Mouse (Mus musculus): Measurements from ENCODE around the gene Mfsd13b. TPM values are rescaled to one million over a fixed set of nuclear protein-coding genes. Genes with fewer than 3 reads are reported as not detected.

Gene Mfsd13b
- total and polyA plus RNA-seq, 3 experiments: not detected

DNA sequence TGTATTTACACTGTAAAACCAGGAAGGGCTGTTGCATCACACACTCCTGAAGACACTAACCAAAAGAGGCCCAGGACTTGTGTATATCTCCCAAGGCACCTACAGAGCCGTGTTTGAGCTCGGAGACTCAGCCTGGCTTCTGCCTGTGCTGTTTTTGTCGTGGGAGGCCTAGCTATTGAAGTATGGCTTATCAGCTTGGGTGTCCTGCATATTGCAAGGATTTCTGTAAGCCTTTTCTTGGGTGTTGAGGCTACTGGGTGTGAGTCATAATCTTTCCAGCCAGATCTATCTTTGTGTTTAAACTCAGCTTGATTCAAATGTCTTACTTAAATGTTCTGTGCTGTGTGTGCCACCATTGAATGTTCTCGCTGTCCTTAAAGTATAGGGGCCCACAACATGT, 45.8 kb upstream of the Mfsd13b start:
- no peaks in the 10 kb centered on the region for H3K79me2 ChIP-seq (replicated peaks; ENCODE audit: control insufficient read depth, extremely low read depth, insufficient read depth, poor library complexity, severe bottlenecking)

DNA sequence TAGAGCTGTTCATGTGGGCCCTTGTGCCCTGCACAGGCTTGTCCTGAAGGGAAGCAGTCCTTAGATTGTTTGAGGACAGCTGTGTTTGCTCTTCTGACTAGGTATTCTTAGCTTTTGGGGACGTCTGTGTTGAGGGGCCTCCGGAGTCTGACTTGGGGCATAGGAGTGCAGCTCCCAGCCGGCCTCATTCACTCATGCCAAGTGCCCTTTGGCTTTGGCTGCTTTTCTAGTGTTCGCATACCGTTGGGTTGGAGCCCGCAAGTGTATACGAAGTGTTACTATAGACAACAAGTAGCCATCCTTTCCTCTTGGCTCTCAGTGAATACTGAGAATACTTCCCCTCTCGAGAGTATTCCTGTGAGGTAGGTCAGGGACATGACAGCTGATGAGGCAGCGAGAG, 44.1 kb upstream of the Mfsd13b start:
- in situ Hi-C loops (cut with MboI; ENCODE audit: low pct_ligation_motif_present, low pct_unique_long_range_greater_than_20kb, low sequenced_read_pairs) (loop anchor here (10.0 kb wide), 1 partner anchor 177 kb away; no protein-coding TSS in a partner anchor), dilution Hi-C loops (cut with MboI; ENCODE audit: extremely low pct_ligation_motif_present, extremely low pct_unique_long_range_greater_than_20kb, low sequenced_read_pairs) (no loop called here)
- Histone ChIP-seq H3K9me3 (replicated peaks; ENCODE audit: low read length) (no peaks in the 10 kb centered on the region), H3K27me3 (replicated peaks) (no peaks in the 10 kb centered on the region), H3K27ac (ENCODE audit: insufficient read depth, low read depth) (no peak overlapping the region), H3K9ac (ENCODE audit: insufficient read depth, low read depth) (no peak overlapping the region), H3K4me3 (replicated peaks in 1 of 3; ENCODE audit: low read depth in 2 of 3, low read length in 2 of 3, poor library complexity in 1 of 3) (no peak overlapping the region), H3K79me2 (replicated peaks; ENCODE audit: control insufficient read depth, extremely low read depth, insufficient read depth, poor library complexity, severe bottlenecking) (no peaks in the 10 kb centered on the region), H3K36me3 (replicated peaks in 1 of 2; ENCODE audit: control insufficient read depth in 1 of 2, insufficient read depth in 1 of 2, low read length in 1 of 2) (peaks cover 79 to 100% of the 10 kb centered on the region in 2 experiments), H3K4me1 (ENCODE audit: control insufficient read depth in 1 of 2, insufficient read depth in 2 of 2) (no peaks in the 10 kb centered on the region), H3K4me2 (ENCODE audit: insufficient read depth, low read depth, poor library complexity, severe bottlenecking) (no peak overlapping the region)
- no peak for DNase-seq (ENCODE audit: extremely low read depth)
- TF ChIP-seq MAZ (IDR thresholded peaks at IDR 0.05; ENCODE audit: low read depth, low read length) (no peak), MXI1 (IDR thresholded peaks at IDR 0.05; ENCODE audit: low read depth, low read length) (no peak), MAX (IDR thresholded peaks at IDR 0.05; ENCODE audit: low read length) (no peak), RAD21 (IDR thresholded peaks at IDR 0.05; ENCODE audit: low read depth, low read length) (no peak), POLR2AphosphoS2 (IDR thresholded peaks at IDR 0.05; ENCODE audit: low read depth, low read length) (no peak), SMC3 (IDR thresholded peaks at IDR 0.05; ENCODE audit: low read depth, low read length) (no peak), CHD2 (IDR thresholded peaks at IDR 0.05; ENCODE audit: low read length) (no peak), SIN3A (IDR thresholded peaks at IDR 0.05; ENCODE audit: low read length) (no peak), USF2 (conservative IDR thresholded peaks at IDR 0.05; ENCODE audit: low read depth, low read length) (no peak)

More for the DNA sequence above, 45.8 kb upstream of the Mfsd13b start:
- TF ChIP-seq KAT2A (IDR thresholded peaks at IDR 0.05; ENCODE audit: insufficient replicate concordance, low read length) (no peak), IRF4 (IDR thresholded peaks at IDR 0.05; ENCODE audit: low read depth, low read length) (no peak), CHD2 (IDR thresholded peaks at IDR 0.05; ENCODE audit: low read length) (no peak), UBTF (IDR thresholded peaks at IDR 0.05; ENCODE audit: low read depth, low read length) (no peak), POLR2AphosphoS2 (IDR thresholded peaks at IDR 0.05; ENCODE audit: low read depth, low read length) (no peak), ELF1 (IDR thresholded peaks at IDR 0.05; ENCODE audit: low read depth, low read length) (no peak), CHD1 (IDR thresholded peaks at IDR 0.05; ENCODE audit: low read depth, low read length) (no peak), GABPA (IDR thresholded peaks at IDR 0.05; ENCODE audit: insufficient replicate concordance, low read depth, low read length) (no peak), MAX (IDR thresholded peaks at IDR 0.05; ENCODE audit: low read length) (no peak), ZNF384 (IDR thresholded peaks at IDR 0.05; ENCODE audit: low read depth, low read length) (no peak), ZC3H11A (IDR thresholded peaks at IDR 0.05; ENCODE audit: low read depth, low read length) (no peak), E2F4 (IDR thresholded peaks at IDR 0.05; ENCODE audit: insufficient replicate concordance, low read depth, low read length) (no peak), RCOR1 (conservative IDR thresholded peaks at IDR 0.05; ENCODE audit: low read depth, low read length) (no peak), SMC3 (IDR thresholded peaks at IDR 0.05; ENCODE audit: low read depth, low read length) (no peak), MYC (IDR thresholded peaks at IDR 0.05; ENCODE audit: low read depth, low read length) (no peak), ETS1 (conservative IDR thresholded peaks at IDR 0.05; ENCODE audit: low read depth, low read length) (no peak), MAFK (IDR thresholded peaks at IDR 0.05; ENCODE audit: insufficient replicate concordance, low read length) (no peak), TBP (conservative IDR thresholded peaks at IDR 0.05; ENCODE audit: low read depth, low read length) (no peak), HCFC1 (IDR thresholded peaks at IDR 0.05; ENCODE audit: low read depth, low read length) (no peak)
- Histone ChIP-seq H3K4me2 (ENCODE audit: insufficient read depth, low read depth, poor library complexity, severe bottlenecking) (no peak overlapping the region), H3K9ac (ENCODE audit: insufficient read depth, low read depth) (no peak overlapping the region), H3K27me3 (replicated peaks) (no peaks in the 10 kb centered on the region), H3K9me3 (replicated peaks; ENCODE audit: low read length) (no peaks in the 10 kb centered on the region), H3K36me3 (replicated peaks in 1 of 2; ENCODE audit: control insufficient read depth in 1 of 2, insufficient read depth in 1 of 2, low read length in 1 of 2) (peaks cover 81 to 100% of the 10 kb centered on the region in 2 experiments), H3K27ac (ENCODE audit: insufficient read depth, low read depth) (no peak overlapping the region), H3K4me3 (replicated peaks in 1 of 3; ENCODE audit: low read depth in 2 of 3, low read length in 2 of 3, poor library complexity in 1 of 3) (no peak overlapping the region), H3K4me1 (ENCODE audit: control insufficient read depth in 1 of 2, insufficient read depth in 2 of 2) (no peaks in the 10 kb centered on the region)
- no peak for DNase-seq (ENCODE audit: extremely low read depth)
- dilution Hi-C loops (cut with MboI; ENCODE audit: extremely low pct_ligation_motif_present, extremely low pct_unique_long_range_greater_than_20kb, low sequenced_read_pairs): no loop called here
- in situ Hi-C loops (cut with MboI; ENCODE audit: low pct_ligation_motif_present, low pct_unique_long_range_greater_than_20kb, low sequenced_read_pairs): loop anchor here (10.0 kb wide), 1 partner anchor 178 kb away; no protein-coding TSS in a partner anchor

All from CH12.LX (cell line).